Mouse (Mus musculus) heart, embryonic 10.5 days (tissue): ENCODE results near the gene Gm5458. TPM values are rescaled to one million over a fixed set of nuclear protein-coding genes. Genes with fewer than 3 reads are reported as not detected.
"Not testable (repeated sequence)": the region's sequence is repeated elsewhere in the genome, so short reads cannot be mapped to it uniquely, and the experiment has no call there.

Experiments used
- DNase-seq: peaks from one replicate; pipeline ENCODE4 v3.0.0-alpha.2; 2017; ENCODE audit warnings: low spot score
- H3K27ac ChIP-seq: fragments of 300-500 bp; sonication (generic); 2 replicates; pipeline ENCODE4 v1.5.1; 2016; ENCODE audit warnings: mild to moderate bottlenecking
- H3K27me3 ChIP-seq: fragments of 300-500 bp; sonication (generic); 2 replicates; pipeline ENCODE4 v1.6.1; 2016; ENCODE audit warnings: mild to moderate bottlenecking; ENCODE audit not compliant: poor library complexity, insufficient read depth, severe bottlenecking
- H3K36me3 ChIP-seq: fragments of 300-500 bp; sonication (generic); 2 replicates; pipeline ENCODE4 v1.6.1; 2016; ENCODE audit warnings: mild to moderate bottlenecking, moderate library complexity
- H3K4me1 ChIP-seq: fragments of 300-500 bp; sonication (generic); 2 replicates; pipeline ENCODE4 v1.6.1; 2016; ENCODE audit warnings: mild to moderate bottlenecking
- H3K4me3 ChIP-seq: fragments of 300-500 bp; sonication (generic); 2 replicates; pipeline ENCODE4 v1.5.1; 2016; ENCODE audit warnings: mild to moderate bottlenecking, moderate library complexity
- H3K9me3 ChIP-seq: fragments of 300-500 bp; sonication (generic); 2 replicates; pipeline ENCODE4 v1.6.1; 2016; ENCODE audit warnings: mild to moderate bottlenecking, moderate library complexity
- WGBS: fragments of 180-500 bp; shearing (Covaris S2); methylation state at CpG from one replicate; pipeline ENCODE4 v1.1.7; 2016; 5-methylcytosine and 5-hydroxymethylcytosine counted together
- polyA plus RNA-seq: library from polyadenylated mRNA; unstranded; fragments of >200 nt; fragmentation: Nextera tagmentation; extraction: Ambion mirVana; gene quantifications from 2 replicates; pipeline ENCODE4 v1.2.1, GENCODE M21; 2016

The Gm5458 gene
- not detected in 2 replicates for polyA plus RNA-seq

DNA sequence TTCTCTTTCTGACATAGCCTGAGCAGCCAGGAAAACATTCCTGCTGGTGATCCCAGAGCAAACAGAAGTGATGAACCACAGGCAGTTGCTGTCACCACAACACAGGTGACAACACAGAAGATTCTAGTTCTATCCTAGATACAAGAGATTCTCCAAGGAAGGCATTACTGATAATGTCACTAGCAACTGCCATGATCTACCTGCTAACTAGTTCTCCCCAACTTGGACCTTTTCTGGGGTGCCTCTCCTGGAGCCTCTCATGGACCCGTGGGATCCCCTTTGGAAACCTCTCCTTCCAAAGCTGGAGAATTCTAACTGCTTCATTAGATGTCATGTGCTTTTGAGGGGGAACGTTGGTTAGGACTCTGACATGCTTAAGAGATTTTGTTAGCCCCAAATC, at the start of gene Gm5458:
Gm5458 (minus strand) TSS at position 101 of the 400 bp plus-strand sequence.
- H3K4me1 ChIP-seq, H3K27ac ChIP-seq, H3K27me3 ChIP-seq, H3K36me3 ChIP-seq, H3K4me3 ChIP-seq, DNase-seq, H3K9me3 ChIP-seq: not testable (repeated sequence)
- 54% methylated on average over 2 of the region's 2 CpGs for WGBS

DNA sequence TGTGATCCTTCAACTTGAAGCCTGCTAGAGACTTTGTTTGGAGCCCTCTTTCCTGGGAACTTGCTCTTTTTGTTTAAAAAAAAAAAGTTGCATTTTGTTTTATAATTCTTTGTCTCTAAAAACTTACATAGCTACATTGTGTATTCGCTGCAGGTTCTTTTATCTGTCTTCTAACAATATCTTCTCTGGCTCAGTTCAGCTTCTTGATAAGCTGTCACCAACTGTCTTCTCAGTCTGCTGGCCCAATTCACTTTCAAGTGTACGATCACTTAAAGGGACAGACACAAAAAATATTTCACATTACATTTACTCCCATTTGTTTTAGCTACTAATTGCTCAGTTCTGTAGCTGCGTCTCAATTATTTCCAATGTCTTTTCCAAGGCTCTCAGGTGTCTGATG, 43.9 kb upstream of the Gm5458 start:
- Histone ChIP-seq H3K36me3 (no peaks in the 10 kb centered on the region), H3K9me3 (no peaks in the 10 kb centered on the region), H3K27me3 (no peaks in the 10 kb centered on the region), H3K27ac (no peak overlapping the region), H3K4me3 (no peak overlapping the region), H3K4me1 (peaks cover 3% of the 10 kb centered on the region; the same call in 1 of the 2 replicates)
- no peak for DNase-seq
- WGBS = 40% methylated on average over 3 of the region's 3 CpGs

DNA sequence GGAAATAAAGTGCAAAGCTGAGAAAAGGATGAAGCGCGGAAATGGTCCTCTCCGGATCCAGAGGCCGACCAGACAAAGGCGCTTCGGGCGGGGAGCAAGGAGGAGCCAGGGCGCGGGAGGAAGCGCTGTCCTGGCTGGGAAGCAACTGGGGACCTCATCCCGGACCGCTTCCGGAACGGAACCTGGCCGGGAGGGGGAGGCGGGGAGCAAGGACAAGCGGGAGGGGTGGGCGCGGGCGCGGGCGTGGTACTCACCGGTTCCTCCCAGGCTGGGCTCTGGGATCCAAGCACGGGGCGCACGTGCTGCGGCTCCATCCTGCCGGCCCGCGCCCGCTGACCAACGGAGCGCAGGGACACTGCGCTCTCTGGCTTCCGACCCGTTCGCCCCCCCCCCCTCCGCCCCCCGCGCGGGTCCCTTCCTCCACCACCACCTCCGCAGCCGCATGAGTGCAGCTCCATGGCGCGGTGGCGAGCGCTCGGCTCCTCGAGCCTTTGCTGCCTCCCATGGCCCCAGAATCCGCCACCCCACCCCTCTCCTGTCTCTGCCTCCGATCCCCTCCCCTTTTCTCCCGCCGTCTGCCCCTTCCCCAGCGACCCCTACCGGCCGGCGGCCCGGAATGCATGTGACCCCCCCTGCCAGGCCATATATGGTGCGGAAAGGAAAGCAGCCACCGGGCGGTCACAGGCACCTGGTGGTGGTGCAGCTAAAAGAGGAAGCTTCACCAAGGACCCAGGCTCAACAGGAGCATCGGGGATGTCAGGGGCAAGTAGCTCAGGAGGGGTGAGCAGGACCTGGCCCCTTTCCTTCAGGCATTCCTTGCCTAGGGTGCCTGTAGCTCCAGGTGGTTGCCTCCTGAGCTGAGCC, 17.3 kb downstream of the Gm5458 start, which contains the start of gene Gm2237:
Gm2237 (minus strand) TSS at position 332 of the 864 bp plus-strand sequence.
- not testable (repeated sequence) for H3K9me3 ChIP-seq, H3K27me3 ChIP-seq, H3K4me1 ChIP-seq, H3K36me3 ChIP-seq
- Histone ChIP-seq H3K4me3 (peak within 1 kb of the TSS; percentile 57), H3K27ac (peak within 1 kb of the TSS; percentile 85)
- peak; percentile 56 for DNase-seq
- 0% methylated on average over 24 of the region's 62 CpGs for WGBS

DNA sequence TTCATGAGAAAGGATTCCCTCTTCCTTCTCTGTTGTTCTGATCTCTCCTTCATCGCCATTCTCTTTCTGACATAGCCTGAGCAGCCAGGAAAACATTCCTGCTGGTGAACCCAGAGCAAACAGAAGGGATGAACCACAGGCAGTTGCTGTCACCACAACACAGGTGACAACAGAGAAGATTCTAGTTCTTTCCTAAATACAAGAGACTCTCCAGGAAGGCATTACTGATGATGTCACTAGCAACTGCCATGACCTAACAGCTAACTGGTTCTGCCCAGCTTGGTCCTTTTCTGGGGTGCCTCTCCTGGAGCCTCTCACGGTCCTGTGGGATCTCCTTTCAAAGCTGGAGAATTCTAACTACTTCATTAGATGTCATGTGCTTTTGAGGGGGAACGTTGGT, 52.5 kb downstream of the Gm5458 start, which contains the start of gene Gm2244:
Gm2244 (minus strand) TSS at position 101 of the 400 bp plus-strand sequence.
- H3K36me3 ChIP-seq, H3K4me3 ChIP-seq, DNase-seq, H3K9me3 ChIP-seq, H3K27ac ChIP-seq, H3K27me3 ChIP-seq, H3K4me1 ChIP-seq: not testable (repeated sequence)
- 83% methylated on average over 1 of the region's 3 CpGs for WGBS

Other genes starting within 250 kb of the Gm5458 start
- gene Gm21738, start 183.7 kb downstream of the Gm5458 start, polyA plus RNA-seq = 0.26 TPM in 1 of 2 replicates, not detected in the other
- 0.41 and 0.79 TPM in 2 replicates for gene Gm2244, start 52.6 kb downstream of the Gm5458 start, polyA plus RNA-seq
- 3.0 and 3.6 TPM in 2 replicates for gene Gm2237, start 17.4 kb downstream of the Gm5458 start, polyA plus RNA-seq
- gene Nid2, start 148.7 kb upstream of the Gm5458 start, polyA plus RNA-seq = 169 and 250 TPM in 2 replicates
- gene Rtraf, start 221.2 kb upstream of the Gm5458 start, polyA plus RNA-seq = 182 and 196 TPM in 2 replicates